Mouse (Mus musculus): ENCODE data around the gene Sdsl. TPM values are rescaled to one million over a fixed set of nuclear protein-coding genes. Genes with fewer than 3 reads are reported as not detected.

The Sdsl gene
- polyA plus RNA-seq, 1 experiment from 2014 or later = 18.5 TPM

GRCm38 (mm10) chr5:120437986-120438385 is 34.6 kb downstream of the Sdsl start:
- H3K27me3 ChIP-seq = peaks cover 62% of the 10 kb centered on the region
- no peak for TF ChIP-seq CTCF (IDR thresholded peaks at IDR 0.05)
- in situ Hi-C loops (cut with MboI; ENCODE audit: low pct_unique_long_range_greater_than_20kb) = no loop called here
- DNase-seq (ENCODE audit: low read depth, low spot score) = no peak
- CTCF ChIA-PET = no interaction called here
- no peak for ATAC-seq
- POLR2A ChIA-PET = no interaction called here

GRCm38 (mm10) chr5:120437539-120437938 is 35.1 kb downstream of the Sdsl start:
- no peak for TF ChIP-seq CTCF (IDR thresholded peaks at IDR 0.05)
- H3K27me3 ChIP-seq = peaks cover 65% of the 10 kb centered on the region
- POLR2A ChIA-PET = no interaction called here
- CTCF ChIA-PET = no interaction called here
- ATAC-seq (no peak), DNase-seq (ENCODE audit: low read depth, low spot score) (no peak)
- in situ Hi-C loops (cut with MboI; ENCODE audit: low pct_unique_long_range_greater_than_20kb) = no loop called here

- POLR2A ChIA-PET = no interaction called here
- peaks cover 71% of the 10 kb centered on the region for H3K27me3 ChIP-seq
- CTCF ChIA-PET = no interaction called here
- no peak for TF ChIP-seq CTCF (IDR thresholded peaks at IDR 0.05)
- ATAC-seq = no peak
- in situ Hi-C loops (cut with MboI; ENCODE audit: low pct_unique_long_range_greater_than_20kb) = no loop called here
- DNase-seq (ENCODE audit: low read depth, low spot score) = no peak
Observed at GRCm38 (mm10) chr5:120436885-120437495, 35.6 kb downstream of the Sdsl start.

- H3K27me3 ChIP-seq = peaks cover 82% of the 10 kb centered on the region
- no peak for TF ChIP-seq CTCF (IDR thresholded peaks at IDR 0.05)
- CTCF ChIA-PET = interaction anchor here (0.8 kb wide), 1 partner anchor 12 kb away, joined by 3 read pairs; no protein-coding TSS in a partner anchor
- no peak for ATAC-seq
- DNase-seq (ENCODE audit: low read depth, low spot score) = no peak
- POLR2A ChIA-PET = no interaction called here
- in situ Hi-C loops (cut with MboI; ENCODE audit: low pct_unique_long_range_greater_than_20kb) = no loop called here
Observed at GRCm38 (mm10) chr5:120435731-120436501, 36.7 kb downstream of the Sdsl start.

GRCm38 (mm10) chr5:120435006-120435681 is 37.5 kb downstream of the Sdsl start:
- TF ChIP-seq CTCF (IDR thresholded peaks at IDR 0.05) = no peak
- no peak for DNase-seq (ENCODE audit: low read depth, low spot score)
- ChIA-PET POLR2A (no interaction called here), CTCF (no interaction called here)
- peaks cover 86% of the 10 kb centered on the region for H3K27me3 ChIP-seq
- no peak for ATAC-seq
- in situ Hi-C loops (cut with MboI; ENCODE audit: low pct_unique_long_range_greater_than_20kb) = no loop called here

- no peak for TF ChIP-seq CTCF (IDR thresholded peaks at IDR 0.05)
- ChIA-PET POLR2A (no interaction called here), CTCF (no interaction called here)
- H3K27me3 ChIP-seq = peaks cover 86% of the 10 kb centered on the region
- no peak for ATAC-seq
- DNase-seq (ENCODE audit: low read depth, low spot score) = no peak
- in situ Hi-C loops (cut with MboI; ENCODE audit: low pct_unique_long_range_greater_than_20kb) = no loop called here
Observed at GRCm38 (mm10) chr5:120434231-120434735, 38.3 kb downstream of the Sdsl start.

- TF ChIP-seq CTCF (IDR thresholded peaks at IDR 0.05) = no peak
Observed at GRCm38 (mm10) chr5:120433135-120433760, 39.4 kb downstream of the Sdsl start.

GRCm38 (mm10) chr5:120432486-120433015 is 40.1 kb downstream of the Sdsl start:
- ATAC-seq = no peak
- H3K27me3 ChIP-seq = peaks cover 86% of the 10 kb centered on the region
- ChIA-PET POLR2A (no interaction called here), CTCF (no interaction called here)
- in situ Hi-C loops (cut with MboI; ENCODE audit: low pct_unique_long_range_greater_than_20kb) = no loop called here
- no peak for TF ChIP-seq CTCF (IDR thresholded peaks at IDR 0.05)
- no peak for DNase-seq (ENCODE audit: low read depth, low spot score)

More at GRCm38 (mm10) chr5:120433135-120433760, 39.4 kb downstream of the Sdsl start:
- ATAC-seq (no peak), DNase-seq (ENCODE audit: low read depth, low spot score) (no peak)
- H3K27me3 ChIP-seq = peaks cover 86% of the 10 kb centered on the region
- in situ Hi-C loops (cut with MboI; ENCODE audit: low pct_unique_long_range_greater_than_20kb) = no loop called here
- CTCF ChIA-PET = no interaction called here
- POLR2A ChIA-PET = interaction anchor here (0.6 kb wide), 2 partner anchors 156 to 168 kb away, joined by 3 to 6 read pairs; no protein-coding TSS in a partner anchor

- in situ Hi-C loops (cut with MboI; ENCODE audit: low pct_unique_long_range_greater_than_20kb) = no loop called here
Observed at GRCm38 (mm10) chr5:120431649-120432485, 40.7 kb downstream of the Sdsl start, which contains the start of gene Lhx5. TSS of gene Lhx5 (plus strand) at chr5:120431699.

More at GRCm38 (mm10) chr5:120431649-120432485, 40.7 kb downstream of the Sdsl start, which contains the start of gene Lhx5:
- ATAC-seq (no peak), DNase-seq (ENCODE audit: low read depth, low spot score) (no peak)
- POLR2A ChIA-PET = no interaction called here
- TF ChIP-seq CTCF (IDR thresholded peaks at IDR 0.05) = no peak
- H3K27me3 ChIP-seq = peaks cover 87% of the 10 kb centered on the region
- CTCF ChIA-PET = no interaction called here

All from Patski (cell line).